Mouse (Mus musculus): Measurements from ENCODE around the gene Dtx1. TPM values are rescaled to one million over a fixed set of nuclear protein-coding genes. Genes with fewer than 3 reads are reported as not detected.

Gene Dtx1
- polyA plus RNA-seq, 1 experiment from 2014 or later: 27.0 TPM

Other genes with a start within 250 kb of the Dtx1 start
- 7.0 TPM in 2 replicates for gene Sdsl, start 239.1 kb downstream of the Dtx1 start, polyA plus RNA-seq (2016; fragmentation: Nextera tagmentation; extraction: Ambion mirVana)
- not detected in 2 replicates for gene Sds, start 235.4 kb downstream of the Dtx1 start, polyA plus RNA-seq (2016; fragmentation: Nextera tagmentation; extraction: Ambion mirVana)
- gene Plbd2, start 208.3 kb downstream of the Dtx1 start, polyA plus RNA-seq (2016; fragmentation: Nextera tagmentation; extraction: Ambion mirVana): 44.7 and 46.2 TPM in 2 replicates
- gene Slc8b1, start 200.8 kb downstream of the Dtx1 start, polyA plus RNA-seq (2016; fragmentation: Nextera tagmentation; extraction: Ambion mirVana): 5.6 and 6.9 TPM in 2 replicates
- 19.4 and 21.7 TPM in 2 replicates for gene Tpcn1, start 123.3 kb downstream of the Dtx1 start, polyA plus RNA-seq (2016; fragmentation: Nextera tagmentation; extraction: Ambion mirVana)
- gene Iqcd, start 122.9 kb downstream of the Dtx1 start, polyA plus RNA-seq (2016; fragmentation: Nextera tagmentation; extraction: Ambion mirVana): 0.70 and 0.93 TPM in 2 replicates
- 19.1 and 20.1 TPM in 2 replicates for gene Rita1, start 99.3 kb downstream of the Dtx1 start, polyA plus RNA-seq (2016; fragmentation: Nextera tagmentation; extraction: Ambion mirVana)
- 57.8 and 58.3 TPM in 2 replicates for gene Ddx54, start 99.2 kb downstream of the Dtx1 start, polyA plus RNA-seq (2016; fragmentation: Nextera tagmentation; extraction: Ambion mirVana)
- gene Cfap73, start 77.7 kb downstream of the Dtx1 start, polyA plus RNA-seq (2016; fragmentation: Nextera tagmentation; extraction: Ambion mirVana): not detected in 2 replicates
- 0.15 and 0.33 TPM in 2 replicates for gene Rasal1, start 63.1 kb downstream of the Dtx1 start, polyA plus RNA-seq (2016; fragmentation: Nextera tagmentation; extraction: Ambion mirVana)
- 0.09 and 0.19 TPM in 2 replicates for gene Oas2, start 37.9 kb upstream of the Dtx1 start, polyA plus RNA-seq (2016; fragmentation: Nextera tagmentation; extraction: Ambion mirVana)
- 0.23 and 0.47 TPM in 2 replicates for gene Oas3, start 65.7 kb upstream of the Dtx1 start, polyA plus RNA-seq (2016; fragmentation: Nextera tagmentation; extraction: Ambion mirVana)
- gene Oas1e, start 83.6 kb upstream of the Dtx1 start, polyA plus RNA-seq (2016; fragmentation: Nextera tagmentation; extraction: Ambion mirVana): 0.24 TPM in 1 of 2 replicates, not detected in the other
- gene Oas1c, start 100.6 kb upstream of the Dtx1 start, polyA plus RNA-seq (2016; fragmentation: Nextera tagmentation; extraction: Ambion mirVana): 0.33 and 0.58 TPM in 2 replicates
- gene Oas1f, start 135.4 kb upstream of the Dtx1 start, polyA plus RNA-seq (2016; fragmentation: Nextera tagmentation; extraction: Ambion mirVana): not detected in 2 replicates
- gene Oas1h, start 149.5 kb upstream of the Dtx1 start, polyA plus RNA-seq (2016; fragmentation: Nextera tagmentation; extraction: Ambion mirVana): not detected in 2 replicates
- 0.10 and 0.24 TPM in 2 replicates for gene Oas1g, start 175.7 kb upstream of the Dtx1 start, polyA plus RNA-seq (2016; fragmentation: Nextera tagmentation; extraction: Ambion mirVana)
- gene Oas1a, start 195.6 kb upstream of the Dtx1 start, polyA plus RNA-seq (2016; fragmentation: Nextera tagmentation; extraction: Ambion mirVana): 0.47 and 0.79 TPM in 2 replicates
- gene Oas1d, start 202.6 kb upstream of the Dtx1 start, polyA plus RNA-seq (2016; fragmentation: Nextera tagmentation; extraction: Ambion mirVana): not detected in 2 replicates

All from neural tube, embryonic 12.5 days (tissue).